Comparison of ENCODE assay signal across 23 mouse cellular contexts in genomic region chr8:57463757-57464156, GRCm38 (mm10). TPM values are rescaled to one million over a fixed set of nuclear protein-coding genes. Genes with fewer than 3 reads are reported as not detected.
"Had no signal": no experiment of that assay in that cellular context is flagged by ENCODE, and none has a peak within 500 bp of the region (broad histone marks: within the 10 kb centered on the region; RNA-seq: fewer than 3 reads in every experiment).

No protein-coding gene starts in this region.

- H3K27me3 ChIP-seq: limb, embryonic 12.5 days; limb, embryonic 15.5 days; megakaryocyte, embryonic 14.5 days; midbrain, embryonic 13.5 days; neural tube, embryonic 12.5 days; neural tube, embryonic 15.5 days; stomach, embryonic 15.5 days had no signal

- H3K27ac ChIP-seq: limb, embryonic 12.5 days; limb, embryonic 15.5 days; liver, embryonic 14.5 days; midbrain, embryonic 10.5 days; midbrain, embryonic 13.5 days; neural tube, embryonic 12.5 days; neural tube, embryonic 15.5 days; stomach, embryonic 15.5 days had no signal

- H3K4me3 ChIP-seq: limb, embryonic 12.5 days; limb, embryonic 15.5 days; megakaryocyte, embryonic 14.5 days; midbrain, embryonic 10.5 days; midbrain, embryonic 13.5 days; neural tube, embryonic 12.5 days; neural tube, embryonic 15.5 days; stomach, embryonic 15.5 days had no signal

- DNase-seq: kidney, postnatal 25 days; left cerebral cortex, postnatal 4 days; liver, postnatal 0 days; lung, embryonic 14.5 days; lung, postnatal 36 days; right cerebral cortex, postnatal 25 days; spleen, adult 18-20 months; thymus, postnatal 25 days had no signal

- H3K4me2 ChIP-seq: limb, embryonic 12.5 days; limb, embryonic 15.5 days; liver, embryonic 11.5 days; lung, embryonic 14.5 days; midbrain, embryonic 13.5 days; neural tube, embryonic 12.5 days; neural tube, embryonic 15.5 days; stomach, embryonic 15.5 days had no signal

- H3K9me3 ChIP-seq: limb, embryonic 12.5 days; limb, embryonic 15.5 days; megakaryocyte, embryonic 14.5 days; midbrain, embryonic 10.5 days; midbrain, embryonic 13.5 days; neural tube, embryonic 12.5 days; neural tube, embryonic 15.5 days; stomach, embryonic 15.5 days had no signal

- H3K9ac ChIP-seq: limb, embryonic 12.5 days; limb, embryonic 15.5 days; liver, embryonic 14.5 days; liver, postnatal 0 days; lung, embryonic 14.5 days; midbrain, embryonic 13.5 days; neural tube, embryonic 12.5 days; neural tube, embryonic 15.5 days; stomach, embryonic 15.5 days had no signal

- H3K36me3 ChIP-seq: limb, embryonic 12.5 days; limb, embryonic 15.5 days; midbrain, embryonic 10.5 days; midbrain, embryonic 13.5 days; neural tube, embryonic 12.5 days; neural tube, embryonic 15.5 days; stomach, embryonic 15.5 days had no signal

- ATAC-seq: hindbrain, embryonic 16.5 days; liver, postnatal 0 days; lung, postnatal 0 days; midbrain, embryonic 13.5 days; midbrain, embryonic 16.5 days had no signal

- H3K4me1 ChIP-seq: midbrain, embryonic 10.5 days; midbrain, embryonic 13.5 days; neural tube, embryonic 12.5 days; neural tube, embryonic 15.5 days; stomach, embryonic 15.5 days had no signal

RNA-seq across cellular contexts. Expression of gene Scrg1, which starts 8.0 kb away (rescaled TPM):
- polyA plus RNA-seq: kidney, embryonic 16.5 days; liver, embryonic 11.5 days; liver, embryonic 14.5 days; thymus, postnatal 0 days had no signal
